Mouse (Mus musculus): ENCODE measurements around the gene Mroh3. TPM values are rescaled to one million over a fixed set of nuclear protein-coding genes. Genes with fewer than 3 reads are reported as not detected.

Gene Mroh3
- total RNA-seq (2021), result 1 to 10 TPM; 2.2 to 2.3 TPM
- long read RNA-seq, partial matches to known transcripts, result 0 of 2 reads
- long read RNA-seq, other reads (novel, unspliced or antisense), result 1 of 2 reads

DNA sequence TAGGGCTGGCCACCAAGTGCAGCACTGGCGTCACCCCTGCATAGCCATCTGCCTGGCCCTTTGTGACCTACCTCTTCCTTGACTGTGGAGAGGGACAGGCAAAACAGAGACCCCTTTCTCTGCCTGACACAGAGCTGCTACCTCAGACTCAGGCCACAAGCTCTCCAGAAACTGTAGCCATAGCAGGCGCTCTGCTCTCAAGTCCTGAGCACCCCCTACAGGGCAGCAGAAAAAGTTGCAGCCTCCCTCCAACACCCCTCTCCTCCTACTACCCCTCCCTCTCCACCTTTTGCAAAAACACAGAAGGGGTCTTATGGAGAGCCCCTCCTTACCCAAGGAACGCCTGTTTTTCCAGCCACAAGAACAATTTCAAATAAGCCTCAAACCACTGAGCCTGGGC, at the start of gene Mroh3:
TSS of gene Mroh3 (minus strand) at position 26 of the 400 bp plus-strand sequence.
- peak; percentile 59 to 68 for DNase-seq (ENCODE audit: low spot score in 2 of 2)

DNA sequence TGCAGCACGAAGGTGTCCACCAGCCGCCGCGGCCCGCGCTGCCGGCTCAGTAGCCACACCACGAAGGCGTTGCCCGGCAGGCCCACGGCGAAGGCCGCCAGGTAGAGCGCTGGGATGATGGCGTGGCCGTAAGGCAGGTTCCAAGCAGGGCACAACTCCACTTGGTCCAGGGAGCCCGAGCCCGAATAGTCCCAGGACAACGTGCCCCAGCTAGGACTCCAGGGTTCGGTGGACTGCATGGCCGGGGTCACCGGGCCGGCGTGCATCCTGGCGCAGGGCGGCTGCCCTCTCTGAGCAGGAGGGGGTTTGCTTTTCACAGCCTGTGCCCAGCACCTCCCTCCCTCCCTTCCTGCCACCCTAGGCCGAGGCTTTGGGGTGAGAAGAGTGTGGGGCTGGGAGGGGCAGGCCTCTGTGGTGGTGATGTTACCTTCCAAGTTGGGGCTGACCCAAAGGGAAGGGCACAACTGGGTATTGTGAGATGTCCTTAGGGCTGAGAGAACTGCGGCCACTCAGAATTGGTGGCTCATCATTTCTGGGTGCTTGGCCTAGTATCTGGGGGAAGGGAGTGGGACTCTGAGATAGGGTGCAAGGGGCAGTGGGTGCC, 48.1 kb upstream of the Mroh3 start, which contains the start of gene Gpr25:
TSS of gene Gpr25 (minus strand) at position 239 of the 604 bp plus-strand sequence.
- no peak for DNase-seq (ENCODE audit: low spot score in 2 of 2)

DNA sequence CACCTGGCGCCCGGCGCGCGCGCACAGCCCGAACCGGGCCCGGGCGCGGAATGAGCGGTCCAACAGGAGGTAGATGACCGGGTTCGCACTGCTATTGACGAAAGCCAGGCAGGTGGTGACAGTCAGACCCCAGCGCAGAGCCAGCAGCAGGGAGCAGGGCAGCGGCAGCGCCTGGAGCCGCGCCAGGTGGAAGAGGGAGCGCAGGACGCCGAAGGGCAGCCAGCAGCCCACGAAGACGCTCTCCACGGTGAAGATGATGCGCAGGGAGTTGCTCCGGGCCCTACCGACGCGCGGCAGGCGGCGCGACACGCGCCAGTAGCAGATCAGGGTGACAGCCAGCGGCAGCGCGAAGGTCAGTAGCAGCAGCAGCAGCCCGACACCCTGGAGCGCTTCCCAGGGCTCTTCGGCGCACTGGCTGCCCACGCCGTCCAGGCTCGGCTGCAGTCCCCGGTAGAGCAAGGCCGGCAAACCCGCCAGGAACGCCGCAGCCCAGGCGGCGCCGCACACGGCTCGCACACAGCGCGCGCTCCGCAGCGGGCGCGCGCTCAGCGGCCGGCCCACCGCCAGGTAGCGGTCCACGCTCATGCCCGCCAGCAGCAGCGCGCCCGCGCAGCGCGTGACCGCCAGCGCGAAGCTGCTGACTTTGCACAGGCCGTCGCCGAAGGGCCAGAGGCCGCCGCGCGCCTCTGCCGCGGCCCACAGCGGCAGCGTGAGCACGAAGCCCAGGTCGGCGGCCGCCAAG, 47.4 kb upstream of the Mroh3 start:
- DNase-seq (ENCODE audit: low spot score in 2 of 2), result peak; percentile 71 to 81

DNA sequence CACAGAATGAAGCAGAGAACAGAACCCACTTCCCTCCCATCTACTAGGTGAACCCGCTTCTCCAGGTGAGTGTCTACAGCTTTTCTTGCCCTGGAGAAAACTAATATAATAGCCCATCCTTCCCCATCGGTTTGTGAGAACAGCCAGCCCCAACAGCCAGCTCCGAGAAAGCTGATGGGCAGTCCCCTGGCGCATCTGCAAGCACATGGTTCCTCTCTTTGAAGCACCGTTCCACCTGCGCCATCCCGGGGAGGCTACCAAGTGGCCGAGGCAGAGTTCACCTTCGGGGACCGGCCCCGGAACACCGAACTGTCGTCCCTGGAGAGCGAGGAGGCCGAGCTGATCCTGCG, 46.9 kb upstream of the Mroh3 start:
- DNase-seq (ENCODE audit: low spot score in 2 of 2), result no peak

DNA sequence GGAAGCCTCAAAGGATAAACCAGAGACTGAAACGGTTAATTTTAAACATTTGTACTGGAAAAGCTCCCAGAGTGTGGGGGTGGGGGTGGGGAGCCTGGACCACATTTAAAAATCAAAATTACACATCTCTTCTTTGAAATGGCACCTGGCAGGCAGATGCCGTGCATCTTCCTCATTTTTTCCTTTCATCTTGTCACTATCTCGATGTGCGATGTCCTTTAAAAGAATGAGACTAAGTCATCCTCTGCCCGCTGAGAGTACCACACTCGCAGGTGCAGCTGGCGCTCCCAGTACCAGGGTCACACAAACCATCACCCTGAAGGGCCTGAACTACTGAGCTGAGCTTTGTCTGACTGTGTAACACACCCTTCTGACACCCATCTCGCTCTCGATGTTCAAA, 45.9 kb upstream of the Mroh3 start:
- no peak for DNase-seq (ENCODE audit: low spot score in 2 of 2)

DNA sequence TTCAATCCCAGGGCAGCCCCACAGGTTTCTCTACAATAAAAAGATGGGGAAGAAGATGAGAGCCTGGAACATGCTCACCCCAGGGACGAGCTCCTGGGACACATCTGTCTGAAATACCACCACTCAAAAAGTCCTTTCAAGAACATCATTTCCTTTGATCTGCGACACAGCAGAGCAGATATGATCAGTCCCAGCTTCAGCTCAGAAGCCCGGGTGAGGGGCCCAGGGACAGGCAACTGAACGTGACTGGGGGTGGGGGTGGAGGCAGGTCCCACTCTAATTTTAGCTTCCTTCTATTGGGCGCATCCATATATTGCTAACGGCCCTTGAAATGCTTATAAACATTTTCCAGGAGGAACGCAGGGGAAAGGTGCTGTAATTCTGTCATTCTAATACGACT, 43.0 kb upstream of the Mroh3 start:
- DNase-seq (ENCODE audit: low spot score in 2 of 2), result no peak

DNA sequence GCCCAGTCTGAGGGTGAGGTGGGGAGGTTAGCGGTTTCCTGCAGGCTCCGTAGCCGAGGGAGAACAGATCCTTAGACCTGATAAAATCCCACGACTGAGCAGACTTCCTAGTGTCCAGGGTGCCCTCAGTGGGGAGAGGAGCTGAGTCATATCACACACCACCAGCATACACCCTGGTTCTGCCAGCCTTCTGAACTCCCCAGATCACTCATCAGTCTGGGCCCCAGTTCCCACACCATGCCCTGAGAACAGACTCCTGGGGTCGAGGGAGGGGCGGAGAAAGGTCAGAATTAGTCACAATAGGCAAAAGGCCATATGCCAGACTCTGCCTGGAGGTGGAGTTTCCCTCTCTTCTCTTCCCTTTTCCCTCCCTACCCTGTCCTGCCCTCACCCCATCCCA, 42.5 kb upstream of the Mroh3 start:
- DNase-seq (ENCODE audit: low spot score in 2 of 2), result no peak

DNA sequence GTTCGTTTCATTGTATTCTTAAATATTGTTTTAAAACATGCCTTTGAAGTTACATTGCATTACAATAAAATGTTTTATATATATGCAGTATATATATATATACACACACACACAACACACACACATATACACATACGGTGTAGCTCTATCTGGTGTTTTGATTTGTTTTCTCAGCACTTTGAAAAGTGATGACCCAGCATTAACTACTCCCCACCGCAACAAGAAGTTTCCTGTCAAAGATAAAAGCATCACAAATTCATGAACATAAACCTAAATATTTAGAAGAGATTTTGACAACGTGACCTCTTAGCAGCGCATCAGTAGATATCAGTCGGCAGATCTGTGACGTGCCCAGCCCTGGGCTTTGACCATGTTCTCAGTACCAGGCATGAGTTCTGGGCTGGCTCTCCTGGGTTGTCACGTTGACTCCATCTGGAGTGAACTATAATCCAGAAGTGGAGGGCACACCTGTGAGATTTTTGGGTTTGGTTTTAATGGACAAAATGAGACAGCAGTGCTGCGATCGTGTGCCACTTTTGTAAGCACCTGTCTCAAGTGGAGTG, 42.0 kb upstream of the Mroh3 start:
- DNase-seq (ENCODE audit: low spot score in 2 of 2), result no peak

DNA sequence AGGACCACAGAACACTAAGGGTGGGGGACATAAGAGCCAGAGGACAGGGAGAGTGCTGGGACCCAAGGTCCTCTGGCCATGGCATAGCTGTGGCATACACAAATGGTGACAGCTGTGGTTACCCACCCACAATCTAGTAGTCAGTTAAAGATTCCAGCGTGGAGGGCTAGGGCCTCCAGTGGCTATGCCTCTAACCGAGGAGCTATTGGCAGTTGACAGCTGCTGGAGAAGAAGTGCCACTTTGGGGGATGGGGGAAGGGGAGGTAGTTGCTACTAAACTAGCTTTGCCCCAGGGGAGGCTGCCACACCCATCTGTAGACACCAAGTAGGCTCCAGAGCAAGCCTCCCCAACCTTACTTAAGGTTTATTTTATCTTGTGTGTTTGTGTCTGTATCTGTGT, 40.8 kb upstream of the Mroh3 start:
- no peak for DNase-seq (ENCODE audit: low spot score in 2 of 2)

DNA sequence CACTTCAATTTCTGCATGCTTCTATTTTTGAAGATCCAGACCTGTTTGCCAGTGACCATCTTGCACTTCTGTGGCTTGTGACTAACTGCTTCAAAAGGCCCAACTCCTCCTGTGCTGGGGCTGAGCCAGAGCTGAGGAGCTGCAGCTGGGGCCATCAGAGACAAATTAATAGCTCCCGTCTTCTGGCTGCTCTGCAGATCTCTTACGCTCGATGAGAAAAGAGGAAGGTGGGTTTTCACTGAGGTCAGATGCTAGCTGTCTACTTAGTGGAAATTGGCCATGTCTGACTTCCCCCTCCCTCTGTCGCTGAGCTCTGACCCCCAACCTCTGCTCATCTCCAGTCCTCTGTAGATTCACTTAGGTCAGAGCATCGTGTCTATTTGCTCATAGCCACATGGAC, 37.0 kb upstream of the Mroh3 start:
- DNase-seq (ENCODE audit: low spot score in 2 of 2), result no peak

DNA sequence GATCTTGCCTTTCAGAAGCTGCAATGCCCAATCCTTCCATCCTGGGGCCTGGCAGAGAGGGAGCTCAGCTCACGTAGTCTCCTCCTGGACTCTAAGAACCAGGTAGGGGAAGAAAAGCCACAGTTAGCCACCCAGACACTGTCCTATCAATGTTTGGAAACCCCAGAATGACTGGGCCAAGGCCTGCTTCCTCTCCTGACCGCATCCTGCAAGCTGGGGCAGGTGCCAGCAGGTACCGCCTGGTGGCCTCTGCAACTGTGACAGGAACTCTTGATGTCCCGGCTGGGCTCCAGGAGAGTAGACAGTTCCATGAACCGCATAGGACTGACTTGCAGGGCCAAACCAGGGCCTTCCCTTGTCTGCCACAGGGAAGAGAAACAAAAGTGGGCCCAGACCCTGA, 34.8 kb upstream of the Mroh3 start:
- no peak for DNase-seq (ENCODE audit: low spot score in 2 of 2)

DNA sequence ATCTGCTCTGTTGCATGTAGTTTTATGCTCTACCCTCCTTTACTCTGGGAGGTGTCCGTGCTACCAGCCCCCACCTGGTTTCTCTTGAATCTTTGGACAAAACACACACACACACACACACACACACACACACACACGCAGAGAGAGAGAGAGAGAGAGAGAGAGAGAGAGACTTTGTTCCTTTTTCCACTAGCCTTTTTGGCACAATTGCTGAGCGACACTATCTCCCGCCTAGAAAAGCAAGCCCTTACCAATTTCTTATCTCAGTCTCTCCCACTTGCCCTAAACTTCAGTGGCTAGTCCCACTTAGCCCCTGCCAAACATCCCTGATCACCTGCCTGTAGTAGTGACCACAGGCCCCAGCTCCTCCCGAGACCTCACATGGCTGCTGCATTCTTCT, 31.8 kb upstream of the Mroh3 start:
- no peak for DNase-seq (ENCODE audit: low spot score in 2 of 2)

DNA sequence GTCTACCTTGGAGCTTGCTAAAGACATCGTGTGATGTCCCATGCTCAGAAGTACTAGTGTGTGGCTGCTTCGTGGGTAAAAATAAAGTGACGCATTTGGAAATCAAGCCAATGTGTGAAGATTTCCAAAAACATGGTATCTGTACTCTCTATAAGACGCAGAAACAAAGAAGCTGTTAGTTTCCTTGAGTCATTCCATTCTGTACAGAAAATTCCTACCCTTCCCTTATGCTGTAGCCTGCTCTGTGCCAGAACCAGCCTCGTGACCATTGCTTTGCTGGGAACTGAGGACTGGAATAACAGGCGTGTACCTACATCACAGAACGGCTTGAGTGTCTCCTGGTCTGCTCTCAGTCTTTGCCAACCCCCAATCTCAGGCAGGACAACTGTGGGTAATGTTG, 29.2 kb upstream of the Mroh3 start:
- DNase-seq (ENCODE audit: low spot score in 2 of 2), result no peak

DNA sequence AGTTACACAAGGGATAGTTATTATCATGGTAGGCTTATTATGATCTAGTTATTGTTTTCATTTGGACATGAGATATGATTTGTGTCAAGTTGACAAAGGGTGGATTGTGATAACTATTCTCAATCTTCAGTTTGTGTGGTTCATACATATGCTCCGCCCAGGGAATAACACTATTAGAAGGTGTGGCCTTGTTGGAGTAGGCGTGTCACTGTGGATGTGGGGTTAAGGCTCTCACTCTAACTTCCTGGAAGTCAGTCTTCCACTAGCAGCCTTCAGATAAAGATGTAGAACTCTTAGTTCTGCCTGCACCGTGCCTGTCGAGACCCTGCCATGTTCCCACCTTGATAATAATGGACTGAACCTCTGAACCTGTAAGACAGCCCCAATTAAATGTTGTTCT, 25.9 kb upstream of the Mroh3 start:
- DNase-seq (ENCODE audit: low spot score in 2 of 2), result no peak

DNA sequence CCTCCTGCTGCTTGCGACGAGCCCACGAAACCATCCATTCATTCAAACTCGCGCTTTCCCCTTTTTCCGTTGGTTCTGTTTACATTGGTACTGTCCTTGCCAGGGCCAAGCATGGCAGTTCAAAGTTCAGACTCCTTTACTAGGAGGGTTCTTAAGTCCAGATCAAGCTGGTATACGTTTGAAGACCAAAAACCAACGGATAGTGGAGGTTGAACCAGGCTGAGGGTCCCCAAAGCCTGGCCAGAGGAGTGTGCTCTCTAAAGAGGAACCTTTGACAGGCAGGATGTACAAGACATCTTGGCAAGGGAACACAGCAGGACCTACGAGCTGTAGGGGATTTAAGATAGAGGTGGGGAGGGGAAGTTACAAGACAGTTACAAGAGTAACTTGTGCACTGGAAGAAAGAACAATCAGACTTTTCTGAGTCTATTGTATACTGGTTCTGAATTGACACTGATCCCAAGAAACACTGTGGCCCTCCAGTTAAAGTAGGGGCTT, 22.0 kb upstream of the Mroh3 start:
- no peak for DNase-seq (ENCODE audit: low spot score in 2 of 2)

DNA sequence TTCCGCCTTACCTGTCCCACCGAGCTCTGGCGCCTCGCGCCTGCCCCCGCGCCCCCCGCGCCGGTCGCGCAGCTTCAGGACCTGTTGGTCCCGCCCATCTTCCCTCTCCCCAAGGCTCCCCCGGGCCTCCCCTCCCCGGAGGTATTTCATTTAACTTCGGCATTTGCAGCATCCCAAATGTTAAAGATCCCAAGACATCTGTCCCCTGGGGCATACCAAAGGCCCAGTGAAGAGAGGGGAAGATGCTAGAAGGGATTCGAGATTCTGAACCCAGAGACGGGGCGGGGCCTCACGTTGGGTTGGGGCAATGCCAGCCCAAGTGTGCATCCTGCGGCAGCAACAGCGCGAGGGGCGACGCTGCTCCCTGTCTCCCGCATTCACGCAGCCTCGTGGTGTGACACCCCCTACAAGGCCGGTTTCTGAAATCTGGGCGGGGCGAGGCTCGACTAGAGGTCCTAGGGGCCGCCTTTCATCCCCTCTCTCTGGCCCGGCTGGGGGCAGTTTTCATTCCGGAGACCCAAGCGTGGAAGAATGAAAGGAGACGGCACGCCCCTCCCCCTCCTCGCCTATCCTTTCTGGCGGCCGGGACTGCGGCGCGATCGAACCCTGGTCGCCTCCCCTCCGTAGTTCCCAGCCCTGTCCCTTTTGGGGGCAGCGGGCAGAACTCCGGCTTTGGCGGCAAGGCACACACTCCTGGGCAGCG, 21.4 kb upstream of the Mroh3 start, which contains the start of gene Inava:
TSS of gene Inava (minus strand) at position 373 of the 703 bp plus-strand sequence.
- DNase-seq (ENCODE audit: low spot score in 2 of 2), result peak; percentile 57 to 64

DNA sequence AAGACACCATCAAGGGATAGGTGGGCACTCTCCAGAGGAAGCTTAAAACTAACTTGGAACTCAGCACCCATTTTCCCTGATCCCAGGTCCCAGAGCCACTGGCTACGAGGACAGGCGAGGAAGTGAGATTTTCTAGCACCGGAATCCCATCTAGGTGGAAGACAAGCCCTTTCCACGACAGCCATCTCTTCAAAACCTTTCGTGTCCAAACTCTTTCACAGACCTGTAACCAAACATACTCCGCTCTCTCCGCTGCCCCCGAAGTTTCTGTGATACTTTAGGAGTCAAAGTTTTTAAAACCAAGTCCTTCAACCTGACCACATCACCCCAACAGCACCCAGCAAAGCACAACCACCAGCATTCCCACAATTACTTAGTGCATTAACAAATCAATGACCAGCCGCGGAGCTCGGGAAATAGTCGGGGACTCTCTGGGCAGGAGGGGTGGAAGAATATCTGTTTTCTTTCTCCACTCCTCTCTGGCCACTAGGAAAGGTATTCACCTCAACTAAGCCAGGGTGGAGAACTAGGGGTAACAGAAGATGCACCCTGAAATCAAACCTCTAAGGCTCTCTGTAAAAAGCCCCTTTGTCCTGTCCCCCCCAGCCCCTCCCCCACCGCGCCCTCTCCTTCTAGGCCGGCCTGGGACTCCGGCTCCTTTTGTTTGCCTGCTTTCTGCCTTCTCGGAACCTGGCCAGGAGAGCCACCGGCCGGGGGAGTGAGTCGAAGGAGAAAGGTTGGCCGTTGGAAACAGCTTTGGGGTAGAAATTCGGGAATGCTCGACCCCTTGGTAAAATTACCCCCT, 20.6 kb upstream of the Mroh3 start:
- DNase-seq (ENCODE audit: low spot score in 2 of 2), result no peak

DNA sequence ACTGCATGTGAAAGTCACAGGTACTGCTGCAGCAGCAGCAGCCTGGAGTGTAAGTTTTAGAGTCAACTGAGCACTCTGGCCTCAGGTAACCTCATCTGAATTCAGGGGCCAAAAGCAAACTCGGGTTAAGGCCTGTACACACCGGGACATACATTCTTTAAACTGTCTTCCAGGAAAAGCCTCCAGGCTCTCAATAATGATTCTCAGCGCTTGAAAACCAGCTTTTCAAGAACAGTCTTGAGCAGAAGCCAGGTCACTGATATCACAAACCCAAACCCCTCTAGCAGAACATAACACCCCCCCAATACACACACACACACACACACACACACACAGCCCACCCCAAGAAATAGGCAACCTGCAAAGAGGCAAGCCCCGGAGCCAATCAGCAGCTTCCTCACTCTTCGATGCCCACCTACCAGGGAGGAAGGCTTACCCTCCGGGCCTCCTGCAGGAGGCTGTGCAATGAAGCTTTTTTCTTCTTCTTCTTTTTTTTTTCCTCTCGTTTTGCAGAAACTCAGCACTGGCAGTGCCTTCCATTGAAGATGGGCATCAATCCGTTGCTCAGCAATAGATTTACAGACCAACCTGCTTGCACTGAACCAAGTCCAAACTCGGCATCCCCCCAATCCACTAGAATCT, 19.8 kb upstream of the Mroh3 start:
- no peak for DNase-seq (ENCODE audit: low spot score in 2 of 2)

DNA sequence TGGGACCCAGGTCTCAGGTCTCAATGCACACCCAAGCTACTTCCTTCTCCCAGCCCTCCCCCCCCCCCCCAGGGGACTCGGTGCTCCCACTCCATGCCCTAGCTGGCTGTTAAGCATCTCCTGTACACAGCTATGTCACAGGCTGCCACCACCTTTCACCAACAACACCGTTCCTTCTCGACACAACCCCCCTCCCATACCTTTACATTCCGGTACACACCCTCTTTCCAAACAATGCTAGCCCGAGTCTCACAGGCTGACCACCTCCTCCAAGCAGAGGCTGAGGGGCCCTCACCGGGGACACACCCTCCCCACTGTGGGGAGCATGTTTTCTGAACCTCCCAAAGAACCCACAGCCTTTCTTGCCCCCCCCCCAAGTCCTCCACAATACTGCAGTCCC, 19.0 kb upstream of the Mroh3 start:
- DNase-seq (ENCODE audit: low spot score in 2 of 2), result no peak

DNA sequence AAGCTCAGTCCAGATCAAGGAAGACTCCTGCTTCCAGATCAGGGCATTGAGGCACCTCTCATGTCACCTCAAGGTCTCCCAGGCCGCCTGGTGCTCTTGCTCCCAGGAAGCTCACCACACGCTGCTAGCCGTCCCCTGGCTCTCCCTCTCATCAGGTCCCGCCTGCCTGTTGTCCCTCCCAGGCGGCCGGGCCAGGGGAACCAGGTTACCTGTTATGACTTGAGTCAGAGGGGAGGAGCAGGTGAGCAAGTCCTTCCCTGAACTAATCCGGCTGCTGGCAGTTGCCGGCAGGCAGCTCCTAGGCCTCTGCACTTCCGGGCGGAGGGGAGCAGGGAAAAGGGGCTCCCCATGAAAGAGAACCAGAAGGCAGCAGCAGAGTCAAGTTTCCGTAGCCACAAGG, 17.6 kb upstream of the Mroh3 start:
- no peak for DNase-seq (ENCODE audit: low spot score in 2 of 2)

DNA sequence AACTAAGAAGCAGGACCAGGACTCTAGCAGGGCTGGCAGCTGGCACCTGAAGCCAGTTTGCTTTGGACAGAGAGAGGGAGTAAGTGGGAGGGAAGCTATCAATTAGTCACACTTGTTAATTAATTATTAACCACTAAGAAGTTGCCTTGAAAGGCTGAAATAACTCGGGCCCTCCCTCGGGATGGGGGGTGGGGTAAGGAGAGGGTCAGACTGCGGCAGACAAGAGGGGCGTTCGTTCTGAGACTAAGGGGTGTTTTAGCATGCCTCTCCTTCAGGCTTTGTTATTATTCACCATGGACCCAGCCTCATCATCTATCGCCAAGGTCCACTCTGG, 16.4 kb upstream of the Mroh3 start:
- DNase-seq (ENCODE audit: low spot score in 2 of 2), result no peak

Data from layer of hippocampus, postnatal 10 days (tissue).